Mouse (Mus musculus): Measurements from ENCODE around the gene Tmem120b. TPM values are rescaled to one million over a fixed set of nuclear protein-coding genes. Genes with fewer than 3 reads are reported as not detected.

Gene Tmem120b
- polyA plus RNA-seq, 1 experiment from 2014 or later: 26.1 TPM

- Histone ChIP-seq H3K4me3 (ENCODE audit: low read depth, low read length) (no peak overlapping the region), H3K4me2 (ENCODE audit: low read depth, low read length) (no peak overlapping the region), H3K27me3 (ENCODE audit: control insufficient read depth, insufficient read depth, low read depth, low read length) (no peaks in the 10 kb centered on the region), H3K27ac (ENCODE audit: low read length) (no peak overlapping the region), H3K36me3 (ENCODE audit: control insufficient read depth, insufficient read depth) (peaks cover 53% of the 10 kb centered on the region), H3K9me3 (replicated peaks; ENCODE audit: control insufficient read depth, low read length) (no peaks in the 10 kb centered on the region), H3K4me1 (ENCODE audit: control insufficient read depth, low read depth, low read length) (peaks cover 42% of the 10 kb centered on the region), H3K9ac (ENCODE audit: low read depth, low read length) (no peak overlapping the region)
- WGBS (ENCODE audit: insufficient replicate concordance): 91% methylated on average over 18 of the region's 19 CpGs
- ATAC-seq (ENCODE audit: low read depth): no peak
These were observed 83.6 kb downstream of the Tmem120b start for GRCm38 (mm10) chr5:123151707-123152362.

- 48% methylated on average over 1 of the region's 1 CpGs for WGBS (ENCODE audit: insufficient replicate concordance)
- H3K4me2 ChIP-seq (ENCODE audit: low read depth, low read length): no peak overlapping the region
- H3K4me3 ChIP-seq (ENCODE audit: low read depth, low read length): no peak overlapping the region
- no peaks in the 10 kb centered on the region for H3K27me3 ChIP-seq (ENCODE audit: control insufficient read depth, insufficient read depth, low read depth, low read length)
- H3K36me3 ChIP-seq (ENCODE audit: control insufficient read depth, insufficient read depth): peaks cover 53% of the 10 kb centered on the region
- peaks cover 41% of the 10 kb centered on the region for H3K4me1 ChIP-seq (ENCODE audit: control insufficient read depth, low read depth, low read length)
- no peaks in the 10 kb centered on the region for H3K9me3 ChIP-seq (replicated peaks; ENCODE audit: control insufficient read depth, low read length)
- ATAC-seq (ENCODE audit: low read depth): no peak
- no peak overlapping the region for H3K9ac ChIP-seq (ENCODE audit: low read depth, low read length)
- no peak overlapping the region for H3K27ac ChIP-seq (ENCODE audit: low read length)
These were observed 84.7 kb downstream of the Tmem120b start for GRCm38 (mm10) chr5:123152901-123153300.

- Histone ChIP-seq H3K4me2 (ENCODE audit: low read depth, low read length) (no peak overlapping the region), H3K9me3 (replicated peaks; ENCODE audit: control insufficient read depth, low read length) (no peaks in the 10 kb centered on the region), H3K4me3 (ENCODE audit: low read depth, low read length) (no peak overlapping the region), H3K4me1 (ENCODE audit: control insufficient read depth, low read depth, low read length) (peaks cover 15% of the 10 kb centered on the region), H3K36me3 (ENCODE audit: control insufficient read depth, insufficient read depth) (peaks cover 66% of the 10 kb centered on the region), H3K9ac (ENCODE audit: low read depth, low read length) (no peak overlapping the region), H3K27ac (ENCODE audit: low read length) (no peak overlapping the region), H3K27me3 (ENCODE audit: control insufficient read depth, insufficient read depth, low read depth, low read length) (no peaks in the 10 kb centered on the region)
- peak; percentile 5; the same call in 1 of the 2 replicates for ATAC-seq (ENCODE audit: low read depth)
- 40% methylated on average over 7 of the region's 7 CpGs for WGBS (ENCODE audit: insufficient replicate concordance)
These were observed 87.2 kb downstream of the Tmem120b start for GRCm38 (mm10) chr5:123155425-123155824.

GRCm38 (mm10) chr5:123156763-123157162 is 88.5 kb downstream of the Tmem120b start:
- no peak for ATAC-seq (ENCODE audit: low read depth)
- H3K4me3 ChIP-seq (ENCODE audit: low read depth, low read length): no peak overlapping the region
- 89% methylated on average over 12 of the region's 12 CpGs for whole genome bisulfite sequencing (ENCODE audit: insufficient replicate concordance)
- peaks cover 70% of the 10 kb centered on the region for H3K36me3 ChIP-seq (ENCODE audit: control insufficient read depth, insufficient read depth)
- peaks cover 3% of the 10 kb centered on the region for H3K4me1 ChIP-seq (ENCODE audit: control insufficient read depth, low read depth, low read length)
- no peak overlapping the region for H3K4me2 ChIP-seq (ENCODE audit: low read depth, low read length)
- H3K9ac ChIP-seq (ENCODE audit: low read depth, low read length): no peak overlapping the region
- H3K9me3 ChIP-seq (replicated peaks; ENCODE audit: control insufficient read depth, low read length): no peaks in the 10 kb centered on the region
- H3K27ac ChIP-seq (ENCODE audit: low read length): no peak overlapping the region
- H3K27me3 ChIP-seq (ENCODE audit: control insufficient read depth, insufficient read depth, low read depth, low read length): no peaks in the 10 kb centered on the region

- Histone ChIP-seq H3K9ac (ENCODE audit: low read depth, low read length) (no peak overlapping the region), H3K4me2 (ENCODE audit: low read depth, low read length) (no peak overlapping the region), H3K27ac (ENCODE audit: low read length) (no peak overlapping the region), H3K4me3 (ENCODE audit: low read depth, low read length) (no peak overlapping the region), H3K4me1 (ENCODE audit: control insufficient read depth, low read depth, low read length) (no peaks in the 10 kb centered on the region), H3K9me3 (replicated peaks; ENCODE audit: control insufficient read depth, low read length) (no peaks in the 10 kb centered on the region), H3K27me3 (ENCODE audit: control insufficient read depth, insufficient read depth, low read depth, low read length) (no peaks in the 10 kb centered on the region), H3K36me3 (ENCODE audit: control insufficient read depth, insufficient read depth) (peaks cover 66% of the 10 kb centered on the region)
- ATAC-seq (ENCODE audit: low read depth): no peak
- 85% methylated on average over 4 of the region's 4 CpGs for WGBS (ENCODE audit: insufficient replicate concordance)
These were observed 89.8 kb downstream of the Tmem120b start for GRCm38 (mm10) chr5:123157972-123158371.

- Histone ChIP-seq H3K36me3 (ENCODE audit: control insufficient read depth, insufficient read depth) (peaks cover 73% of the 10 kb centered on the region), H3K9me3 (replicated peaks; ENCODE audit: control insufficient read depth, low read length) (no peaks in the 10 kb centered on the region), H3K4me3 (ENCODE audit: low read depth, low read length) (no peak overlapping the region), H3K27ac (ENCODE audit: low read length) (no peak overlapping the region), H3K9ac (ENCODE audit: low read depth, low read length) (no peak overlapping the region), H3K4me1 (ENCODE audit: control insufficient read depth, low read depth, low read length) (no peaks in the 10 kb centered on the region), H3K4me2 (ENCODE audit: low read depth, low read length) (no peak overlapping the region), H3K27me3 (ENCODE audit: control insufficient read depth, insufficient read depth, low read depth, low read length) (no peaks in the 10 kb centered on the region)
- no peak for ATAC-seq (ENCODE audit: low read depth)
- 90% methylated on average over 4 of the region's 4 CpGs for WGBS (ENCODE audit: insufficient replicate concordance)
These were observed 91.2 kb downstream of the Tmem120b start for GRCm38 (mm10) chr5:123159446-123159845.

- Histone ChIP-seq H3K36me3 (ENCODE audit: control insufficient read depth, insufficient read depth) (peaks cover 73% of the 10 kb centered on the region), H3K4me1 (ENCODE audit: control insufficient read depth, low read depth, low read length) (no peaks in the 10 kb centered on the region), H3K27me3 (ENCODE audit: control insufficient read depth, insufficient read depth, low read depth, low read length) (no peaks in the 10 kb centered on the region), H3K9me3 (replicated peaks; ENCODE audit: control insufficient read depth, low read length) (no peaks in the 10 kb centered on the region), H3K4me3 (ENCODE audit: low read depth, low read length) (no peak overlapping the region), H3K27ac (ENCODE audit: low read length) (no peak overlapping the region), H3K4me2 (ENCODE audit: low read depth, low read length) (no peak overlapping the region), H3K9ac (ENCODE audit: low read depth, low read length) (no peak overlapping the region)
- ATAC-seq (ENCODE audit: low read depth): no peak
- WGBS (ENCODE audit: insufficient replicate concordance): 90% methylated on average over 15 of the region's 15 CpGs
These were observed 91.7 kb downstream of the Tmem120b start for GRCm38 (mm10) chr5:123159866-123160265.

- Histone ChIP-seq H3K9ac (ENCODE audit: low read depth, low read length) (no peak overlapping the region), H3K9me3 (replicated peaks; ENCODE audit: control insufficient read depth, low read length) (no peaks in the 10 kb centered on the region), H3K4me3 (ENCODE audit: low read depth, low read length) (no peak overlapping the region), H3K27ac (ENCODE audit: low read length) (no peak overlapping the region), H3K4me1 (ENCODE audit: control insufficient read depth, low read depth, low read length) (no peaks in the 10 kb centered on the region), H3K4me2 (ENCODE audit: low read depth, low read length) (no peak overlapping the region), H3K27me3 (ENCODE audit: control insufficient read depth, insufficient read depth, low read depth, low read length) (no peaks in the 10 kb centered on the region), H3K36me3 (ENCODE audit: control insufficient read depth, insufficient read depth) (peaks cover 73% of the 10 kb centered on the region)
- 0 out of 2 replicates have a peak, but pooled peaks have one; percentile 30 for ATAC-seq (ENCODE audit: low read depth)
- WGBS (ENCODE audit: insufficient replicate concordance): 79% methylated on average over 15 of the region's 15 CpGs
These were observed 92.1 kb downstream of the Tmem120b start for GRCm38 (mm10) chr5:123160341-123160740.

- no peak for ATAC-seq (ENCODE audit: low read depth)
- Histone ChIP-seq H3K9me3 (replicated peaks; ENCODE audit: control insufficient read depth, low read length) (no peaks in the 10 kb centered on the region), H3K9ac (ENCODE audit: low read depth, low read length) (no peak overlapping the region), H3K27ac (ENCODE audit: low read length) (no peak overlapping the region), H3K4me1 (ENCODE audit: control insufficient read depth, low read depth, low read length) (peaks cover 4% of the 10 kb centered on the region), H3K36me3 (ENCODE audit: control insufficient read depth, insufficient read depth) (peaks cover 76% of the 10 kb centered on the region), H3K4me2 (ENCODE audit: low read depth, low read length) (no peak overlapping the region), H3K4me3 (ENCODE audit: low read depth, low read length) (no peak overlapping the region), H3K27me3 (ENCODE audit: control insufficient read depth, insufficient read depth, low read depth, low read length) (no peaks in the 10 kb centered on the region)
- WGBS (ENCODE audit: insufficient replicate concordance): 84% methylated on average over 9 of the region's 9 CpGs
These were observed 94.7 kb downstream of the Tmem120b start for GRCm38 (mm10) chr5:123162942-123163341.
